Mouse (Mus musculus) heart, adult 2 months (tissue): ENCODE measurements around the gene Pou2af1. TPM values are rescaled to one million over a fixed set of nuclear protein-coding genes. Genes with fewer than 3 reads are reported as not detected.

ENCODE experiments used
- DNase-seq, 2 experiments: peaks; one replicate each; pipeline ENCODE4 v3.0.0; 2021
- H3K27ac ChIP-seq: fragments of 200-600 bp; 2 replicates; pipeline ENCODE4 v1.8.1; 2022
- H3K27me3 ChIP-seq: fragments of 200-500 bp; 2 replicates; pipeline ENCODE4 v1.6.1; 2012; ENCODE audit warnings: mild to moderate bottlenecking, low read length, inconsistent platforms, mixed read lengths; ENCODE audit not compliant: control insufficient read depth, insufficient read depth
- H3K36me3 ChIP-seq: fragments of 200-500 bp; 2 replicates; pipeline ENCODE4 v1.6.1; 2012; ENCODE audit warnings: low read length, inconsistent platforms; ENCODE audit not compliant: control insufficient read depth, insufficient read depth
- H3K4me1 ChIP-seq: fragments of 200-500 bp; 2 replicates; pipeline ENCODE4 v1.6.1; 2011; ENCODE audit warnings: low read length; ENCODE audit not compliant: control insufficient read depth, insufficient read depth
- H3K4me3 ChIP-seq: fragments of 200-600 bp; 2 replicates; pipeline ENCODE4 v1.8.1; 2022
- H3K79me2 ChIP-seq: fragments of 200-500 bp; replicated peaks from 2 replicates; pipeline ENCODE4 v1.6.1; 2012; ENCODE audit warnings: mild to moderate bottlenecking, inconsistent platforms, low read length, moderate library complexity, mixed read lengths; ENCODE audit not compliant: control insufficient read depth, insufficient read depth
- H3K9ac ChIP-seq: fragments of 200-500 bp; 2 replicates; pipeline ENCODE4 v1.6.1; 2012; ENCODE audit warnings: low read depth, mild to moderate bottlenecking, control low read depth, inconsistent platforms, low read length, mixed read lengths
- CTCF ChIP-seq: fragments of 200-600 bp; IDR thresholded peaks from 2 replicates; pipeline ENCODE4 v1.8.1; 2022; ENCODE audit warnings: antibody characterized with exemption, mild to moderate bottlenecking, moderate library complexity
- EP300 ChIP-seq: fragments of 200-500 bp; IDR thresholded peaks from 2 replicates; pipeline ENCODE4 v1.6.1; 2011; ENCODE audit warnings: low read depth, low read length, control low read depth; ENCODE audit not compliant: insufficient read depth
- POLR2A ChIP-seq: fragments of 200-500 bp; IDR thresholded peaks from 2 replicates; pipeline ENCODE4 v1.6.1; 2011; ENCODE audit warnings: mild to moderate bottlenecking, low read depth, low read length, control low read depth; ENCODE audit not compliant: insufficient read depth
- WGBS: fragments of 180-500 bp; shearing (Covaris S2); methylation state at CpG from one replicate; pipeline ENCODE4 v1.1.7; 2018; 5-methylcytosine and 5-hydroxymethylcytosine counted together
- intact Hi-C: fragments of 180-260 bp; cut with DNase I; formaldehyde crosslinking; loops from one replicate; pipeline ENCODE4 v1.15.1; 2025
- polyA plus RNA-seq: library from polyadenylated mRNA; depleted of rRNA; stranded (reverse); fragments of >200 nt; gene quantifications from 2 replicates; pipeline ENCODE4 v1.2.3, GENCODE M21; 2012
- total RNA-seq, 2 experiments: library from RNA; stranded (reverse); gene quantifications; 2 replicates each; pipeline ENCODE4 v1.2.3; 2021

The Pou2af1 gene
- total and polyA plus RNA-seq, 3 experiments, result 0.70 to 2.3 (median 1.1) TPM

GRCm38 (mm10) chr9:51238741-51239385 lies 25.4 kb downstream of the Pou2af1 start:
- no peak for TF ChIP-seq EP300
- TF ChIP-seq POLR2A, result no peak
- TF ChIP-seq CTCF, result no peak
- 46% methylated on average over 12 of the region's 12 CpGs for WGBS

GRCm38 (mm10) chr9:51256780-51257502 lies 43.4 kb downstream of the Pou2af1 start:
- Histone ChIP-seq H3K36me3 (no peaks in the 10 kb centered on the region), H3K4me1 (no peaks in the 10 kb centered on the region), H3K27me3 (no peaks in the 10 kb centered on the region), H3K79me2 (no peaks in the 10 kb centered on the region), H3K4me3 (no peak overlapping the region), H3K27ac (no peak overlapping the region), H3K9ac (no peak overlapping the region)
- no peak for TF ChIP-seq EP300
- no peak for TF ChIP-seq CTCF
- TF ChIP-seq POLR2A, result no peak
- DNase-seq, result no peak
- intact Hi-C loops, result no loop called here
- WGBS, result 60% methylated on average over 4 of the region's 4 CpGs

More at GRCm38 (mm10) chr9:51238741-51239385, 25.4 kb downstream of the Pou2af1 start:
- DNase-seq, result no peak
- no peaks in the 10 kb centered on the region for H3K27me3 ChIP-seq
- intact Hi-C loops, result no loop called here
- no peaks in the 10 kb centered on the region for H3K36me3 ChIP-seq
- no peak overlapping the region for H3K4me3 ChIP-seq
- H3K9ac ChIP-seq, result no peak overlapping the region
- no peak overlapping the region for H3K27ac ChIP-seq
- no peaks in the 10 kb centered on the region for H3K79me2 ChIP-seq
- H3K4me1 ChIP-seq, result no peaks in the 10 kb centered on the region

DNA sequence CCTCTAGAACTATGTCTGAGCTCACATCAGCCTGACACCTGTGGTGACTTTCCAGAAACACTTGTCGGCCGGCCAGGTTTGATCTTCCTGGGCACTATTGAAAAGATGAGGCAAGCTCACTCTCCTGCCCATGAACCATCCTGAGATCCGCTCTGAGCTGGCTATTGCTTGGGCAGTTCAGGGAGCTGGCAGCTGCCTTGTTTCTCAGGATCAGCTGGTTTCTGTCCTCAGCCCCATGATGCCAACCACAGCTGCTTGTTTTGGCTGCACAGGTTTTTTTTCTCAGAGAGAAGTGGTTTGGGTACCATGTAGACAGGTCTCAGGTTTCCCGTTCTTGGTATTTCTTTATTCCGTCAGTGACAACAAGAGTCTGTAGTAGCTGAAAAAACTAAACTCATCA lies 44.9 kb downstream of the Pou2af1 start:
- 81% methylated on average over 5 of the region's 5 CpGs for WGBS
- TF ChIP-seq CTCF, result no peak
- TF ChIP-seq POLR2A, result no peak
- no peak for TF ChIP-seq EP300
- no peak for DNase-seq
- no peaks in the 10 kb centered on the region for H3K36me3 ChIP-seq
- no peaks in the 10 kb centered on the region for H3K4me1 ChIP-seq
- intact Hi-C loops, result no loop called here
- no peak overlapping the region for H3K4me3 ChIP-seq
- no peaks in the 10 kb centered on the region for H3K27me3 ChIP-seq
- no peak overlapping the region for H3K9ac ChIP-seq
- H3K79me2 ChIP-seq, result no peaks in the 10 kb centered on the region
- no peak overlapping the region for H3K27ac ChIP-seq

GRCm38 (mm10) chr9:51268852-51269251 lies 55.3 kb downstream of the Pou2af1 start:
- Histone ChIP-seq H3K4me3 (no peak overlapping the region), H3K27me3 (no peaks in the 10 kb centered on the region), H3K36me3 (no peaks in the 10 kb centered on the region), H3K79me2 (no peaks in the 10 kb centered on the region), H3K27ac (no peak overlapping the region), H3K9ac (no peak overlapping the region), H3K4me1 (no peaks in the 10 kb centered on the region)
- no peak for TF ChIP-seq CTCF
- TF ChIP-seq POLR2A, result no peak
- no peak for TF ChIP-seq EP300
- WGBS, result 85% methylated on average over 5 of the region's 5 CpGs
- no peak for DNase-seq
- intact Hi-C loops, result no loop called here

DNA sequence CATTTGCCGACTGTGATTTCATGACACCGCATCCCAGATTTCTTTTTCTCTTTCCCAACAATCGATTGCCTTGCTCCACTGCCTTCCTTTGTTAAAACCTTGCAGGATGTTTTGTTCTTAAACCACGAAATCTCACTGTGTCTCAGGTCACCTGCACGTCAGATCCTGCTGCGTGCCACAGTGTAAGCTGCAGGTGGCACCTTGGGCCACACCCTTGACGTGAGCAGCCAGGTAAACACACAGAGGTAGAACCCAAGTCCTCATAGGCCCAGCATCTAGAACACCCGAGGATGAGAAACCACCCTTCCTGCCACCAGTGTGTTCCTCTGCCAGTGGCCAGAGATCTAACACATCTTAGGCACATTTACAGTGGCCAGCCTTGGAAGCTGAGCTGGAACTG lies 57.6 kb downstream of the Pou2af1 start:
- Histone ChIP-seq H3K27me3 (no peaks in the 10 kb centered on the region), H3K4me1 (no peaks in the 10 kb centered on the region), H3K4me3 (no peak overlapping the region), H3K36me3 (no peaks in the 10 kb centered on the region), H3K27ac (no peak overlapping the region), H3K79me2 (no peaks in the 10 kb centered on the region), H3K9ac (no peak overlapping the region)
- no peak for DNase-seq
- intact Hi-C loops, result no loop called here
- TF ChIP-seq EP300 (no peak), POLR2A (no peak), CTCF (no peak)
- 78% methylated on average over 8 of the region's 8 CpGs for WGBS

DNA sequence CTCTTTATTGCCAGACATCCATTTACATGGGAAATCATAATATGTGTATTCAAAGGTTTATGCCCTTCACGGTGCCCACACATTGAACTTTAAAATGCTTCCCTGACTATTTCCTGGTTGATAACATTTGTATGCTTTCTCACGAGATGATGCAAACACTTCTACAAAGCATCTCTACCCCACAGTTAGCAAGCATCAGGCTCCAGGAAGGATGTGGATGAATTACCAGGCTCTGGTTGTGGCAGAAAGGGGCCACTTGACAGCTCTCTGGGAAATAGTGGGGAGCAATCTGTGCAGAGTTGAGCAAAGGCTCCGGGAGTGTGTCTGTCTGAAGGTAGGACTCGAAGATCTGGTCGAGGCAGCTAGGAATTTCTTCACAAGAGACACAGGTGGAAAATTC lies 58.6 kb downstream of the Pou2af1 start:
- no peak for DNase-seq
- no peaks in the 10 kb centered on the region for H3K27me3 ChIP-seq
- H3K79me2 ChIP-seq, result no peaks in the 10 kb centered on the region
- H3K36me3 ChIP-seq, result no peaks in the 10 kb centered on the region
- no peaks in the 10 kb centered on the region for H3K4me1 ChIP-seq
- TF ChIP-seq EP300 (no peak), POLR2A (no peak), CTCF (no peak)
- no peak overlapping the region for H3K9ac ChIP-seq
- H3K27ac ChIP-seq, result no peak overlapping the region
- no peak overlapping the region for H3K4me3 ChIP-seq
- intact Hi-C loops, result no loop called here
- WGBS, result 62% methylated on average over 5 of the region's 5 CpGs
